Mouse (Mus musculus): ENCODE data around the gene Map4k4.

- TF ChIP-seq MYOG (IDR thresholded peaks at IDR 0.05; ENCODE audit: control insufficient read depth in 1 of 3, insufficient read depth in 1 of 3, insufficient read length in 2 of 3, low read depth in 2 of 3) (no peak), POLR2A (IDR thresholded peaks at IDR 0.05; ENCODE audit: insufficient read length, low read depth) (no peak), E2F4 (IDR thresholded peaks at IDR 0.05; ENCODE audit: insufficient read depth) (no peak), USF1 (IDR thresholded peaks at IDR 0.05; ENCODE audit: low read depth) (no peak), MYOD1 (IDR thresholded peaks at IDR 0.05; ENCODE audit: control insufficient read depth in 1 of 3, insufficient read length in 2 of 3, low read depth in 2 of 3) (no peak), MAX (IDR thresholded peaks at IDR 0.05; ENCODE audit: low read depth) (no peak)
These were observed 151.4 kb downstream of the Map4k4 start for GRCm38 (mm10) chr1:40052156-40052555.
